Mouse (Mus musculus): ENCODE measurements at regions not wholly inside any gene's neighbourhood (a gene's known extent, or its start where the extent isn't known, plus 50 kb on each side); places are given as distances from the start of the nearest gene placed in this dataset.

DNA sequence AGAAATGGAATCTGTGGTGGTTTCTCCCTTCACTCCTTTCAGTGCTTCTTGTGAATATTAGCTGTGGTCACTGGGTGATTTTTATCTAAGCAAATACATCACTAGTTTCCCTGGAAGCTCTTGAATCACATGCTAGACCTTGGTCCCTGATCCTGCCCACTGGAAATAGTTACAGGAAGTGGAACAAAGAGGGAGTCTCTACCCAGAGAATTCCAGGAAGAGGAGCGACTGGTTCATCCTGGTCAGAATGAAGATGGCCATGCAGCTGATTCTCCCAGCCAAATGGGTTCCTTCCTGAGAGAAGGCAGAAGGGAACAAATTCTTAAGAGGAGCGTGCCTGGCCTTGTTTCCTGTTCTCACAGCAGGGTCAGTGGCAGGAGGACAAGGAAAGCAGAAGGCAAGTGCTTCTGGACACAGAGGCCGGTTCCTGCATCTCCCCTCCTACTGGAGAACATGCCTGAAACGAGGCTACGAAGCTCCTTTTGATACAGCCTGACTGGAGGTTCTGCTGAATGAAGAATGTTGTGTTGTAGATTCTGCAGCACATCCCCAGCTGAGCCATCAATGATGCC lies 264.8 kb upstream of the Sdk2 start:
- ATAC-seq (no peak), DNase-seq (ENCODE audit: low read depth, low spot score) (no peak)
- no peaks in the 10 kb centered on the region for H3K27me3 ChIP-seq
- ChIA-PET CTCF (no interaction called here), POLR2A (no interaction called here)
- in situ Hi-C loops (cut with MboI; ENCODE audit: low pct_unique_long_range_greater_than_20kb): no loop called here
- no peak for TF ChIP-seq CTCF (IDR thresholded peaks at IDR 0.05)

DNA sequence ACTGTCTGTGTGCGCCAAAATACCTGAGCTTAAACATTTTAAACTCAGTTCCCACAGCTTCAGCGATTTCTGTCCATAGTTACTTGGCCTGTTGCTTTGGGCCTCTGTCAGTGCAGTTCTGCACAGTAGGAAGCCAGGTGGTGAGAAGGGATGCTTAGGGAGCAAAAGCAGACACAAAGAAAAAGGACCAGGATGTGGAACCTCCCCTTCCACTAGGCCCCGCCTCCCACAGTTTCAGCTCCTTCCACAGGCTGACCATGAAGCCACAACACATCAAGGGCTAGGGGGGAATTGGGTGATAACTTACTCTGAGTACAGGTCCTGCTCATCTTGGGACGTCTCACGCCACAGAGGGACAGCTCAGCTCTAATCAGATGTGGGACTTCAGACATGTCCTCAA lies 263.5 kb upstream of the Sdk2 start:
- CTCF ChIA-PET: interaction anchor here (1.4 kb wide), 1 partner anchor 13 kb away, joined by 3 read pairs; no protein-coding TSS in a partner anchor

DNA sequence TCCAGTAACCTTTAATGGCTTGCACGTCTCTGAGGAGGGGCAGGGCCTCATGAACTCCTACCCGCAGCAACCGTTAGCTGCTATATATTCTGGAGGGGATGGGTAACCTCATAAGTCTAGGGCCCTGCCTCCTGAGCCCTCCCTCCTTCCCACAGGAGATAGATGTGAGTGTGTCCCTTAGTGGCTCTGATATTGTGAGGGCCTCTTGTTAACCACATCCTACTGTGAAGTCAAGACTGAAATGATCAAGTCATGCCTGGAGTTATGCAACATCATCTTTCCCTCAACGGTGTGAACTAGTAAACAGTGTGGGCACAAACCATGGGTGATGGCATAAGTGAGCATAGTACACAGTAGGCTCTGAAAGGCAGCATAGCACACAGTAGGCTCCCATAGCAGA lies 255.8 kb upstream of the Sdk2 start:
- CTCF ChIA-PET: no interaction called here
- POLR2A ChIA-PET: no interaction called here
- in situ Hi-C loops (cut with MboI; ENCODE audit: low pct_unique_long_range_greater_than_20kb): no loop called here
- no peak for DNase-seq (ENCODE audit: low read depth, low spot score)
- TF ChIP-seq CTCF (IDR thresholded peaks at IDR 0.05): no peak
- no peaks in the 10 kb centered on the region for H3K27me3 ChIP-seq
- ATAC-seq: no peak

More for the DNA sequence above, 263.5 kb upstream of the Sdk2 start:
- POLR2A ChIA-PET: no interaction called here
- in situ Hi-C loops (cut with MboI; ENCODE audit: low pct_unique_long_range_greater_than_20kb): no loop called here
- no peak for TF ChIP-seq CTCF (IDR thresholded peaks at IDR 0.05)
- DNase-seq (ENCODE audit: low read depth, low spot score) (no peak), ATAC-seq (no peak)
- no peaks in the 10 kb centered on the region for H3K27me3 ChIP-seq

DNA sequence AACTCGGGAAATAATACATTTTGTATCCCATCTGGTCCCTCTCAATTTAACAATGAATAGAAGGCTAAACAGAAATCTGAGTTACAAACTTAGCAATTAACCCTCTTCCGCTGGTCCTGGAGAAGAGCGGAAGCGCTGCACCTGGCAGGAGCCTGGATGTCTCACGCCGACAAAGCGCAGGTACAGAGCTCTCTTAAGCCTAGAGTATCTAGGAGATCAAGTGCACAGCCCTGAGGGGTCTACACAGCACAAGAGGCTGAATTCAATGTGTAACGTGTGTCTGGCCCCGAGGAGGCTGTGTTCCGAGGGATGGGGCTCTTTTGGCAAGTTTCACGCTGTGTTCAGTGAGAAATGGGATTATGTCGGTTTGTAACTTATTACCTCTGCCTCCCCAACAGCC lies 255.1 kb upstream of the Sdk2 start:
- CTCF ChIA-PET: no interaction called here
- POLR2A ChIA-PET: no interaction called here
- in situ Hi-C loops (cut with MboI; ENCODE audit: low pct_unique_long_range_greater_than_20kb): no loop called here
- ATAC-seq (no peak), DNase-seq (ENCODE audit: low read depth, low spot score) (no peak)
- H3K27me3 ChIP-seq: no peaks in the 10 kb centered on the region
- no peak for TF ChIP-seq CTCF (IDR thresholded peaks at IDR 0.05)

DNA sequence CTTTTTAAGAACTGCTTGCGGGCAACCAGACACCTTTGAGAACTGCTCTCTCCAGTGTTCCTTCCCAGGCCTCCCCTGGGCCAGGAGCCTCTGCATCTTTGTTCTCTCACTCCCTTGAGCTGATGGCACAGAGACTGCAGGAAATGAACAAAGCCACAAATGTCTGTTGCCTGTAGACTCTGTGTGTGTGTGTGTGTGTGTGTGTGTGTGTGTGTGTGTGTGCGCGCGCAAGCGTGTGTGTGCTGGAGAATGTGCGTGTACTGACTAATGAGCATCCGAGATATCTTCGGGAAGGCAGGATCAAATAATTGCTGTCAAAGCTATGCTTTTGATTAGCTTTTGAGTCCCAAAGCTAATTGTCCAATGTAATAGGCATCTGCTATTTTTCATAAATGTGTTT lies 254.7 kb upstream of the Sdk2 start:
- no peak for ATAC-seq
- H3K27me3 ChIP-seq: no peaks in the 10 kb centered on the region
- no peak for TF ChIP-seq CTCF (IDR thresholded peaks at IDR 0.05)
- CTCF ChIA-PET: no interaction called here
- in situ Hi-C loops (cut with MboI; ENCODE audit: low pct_unique_long_range_greater_than_20kb): no loop called here
- DNase-seq (ENCODE audit: low read depth, low spot score): no peak
- POLR2A ChIA-PET: no interaction called here

DNA sequence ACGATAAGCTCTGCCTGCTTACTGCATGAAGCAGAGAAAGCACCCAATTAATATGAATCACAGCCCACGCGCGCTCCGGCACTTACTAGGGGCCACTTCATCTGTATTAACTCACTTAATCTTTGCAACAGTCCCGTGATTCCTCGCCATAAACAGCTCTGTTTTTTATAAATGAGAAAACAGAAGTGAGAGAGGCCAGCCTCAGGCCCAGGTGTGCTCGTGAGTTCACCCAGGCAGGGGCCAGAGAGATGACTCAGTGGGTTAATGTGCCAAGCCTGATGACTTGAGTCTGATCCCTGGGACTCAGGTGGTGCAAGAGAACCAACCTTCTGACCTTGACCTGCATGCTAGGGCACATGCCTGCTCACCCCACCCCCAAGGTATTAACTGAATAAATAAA lies 248.4 kb upstream of the Sdk2 start:
- ATAC-seq: no peak
- in situ Hi-C loops (cut with MboI; ENCODE audit: low pct_unique_long_range_greater_than_20kb): no loop called here
- CTCF ChIA-PET: interaction anchor here (0.8 kb wide), 2 partner anchors 13 to 21 kb away, joined by 3 to 5 read pairs; no protein-coding TSS in a partner anchor
- peak; percentile 15 for DNase-seq (ENCODE audit: low read depth, low spot score)
- POLR2A ChIA-PET: no interaction called here
- no peaks in the 10 kb centered on the region for H3K27me3 ChIP-seq
- no peak for TF ChIP-seq CTCF (IDR thresholded peaks at IDR 0.05)

DNA sequence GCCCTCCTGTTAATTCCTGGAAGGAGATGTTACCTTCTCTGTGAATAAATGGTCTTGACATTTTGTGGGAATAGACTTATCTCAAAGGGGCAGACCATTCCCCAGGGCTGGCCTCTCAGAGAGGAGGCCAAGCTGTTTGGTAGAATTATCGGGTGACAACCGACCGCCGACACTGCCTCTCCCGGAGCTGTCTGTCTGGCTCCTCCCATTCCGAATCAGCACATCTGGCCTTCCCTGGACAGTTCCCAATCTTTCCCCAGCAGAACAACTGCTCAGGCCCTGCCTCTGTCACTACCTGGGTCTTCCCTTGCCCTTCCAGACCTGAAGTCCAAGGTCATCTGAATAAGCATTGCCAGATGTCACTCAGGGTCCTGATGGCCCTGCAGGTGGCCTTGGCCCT lies 246.8 kb upstream of the Sdk2 start:
- DNase-seq (ENCODE audit: low read depth, low spot score): no peak
- TF ChIP-seq CTCF (IDR thresholded peaks at IDR 0.05): no peak
- in situ Hi-C loops (cut with MboI; ENCODE audit: low pct_unique_long_range_greater_than_20kb): no loop called here
- ATAC-seq: no peak
- ChIA-PET POLR2A (no interaction called here), CTCF (no interaction called here)
- H3K27me3 ChIP-seq: no peaks in the 10 kb centered on the region

DNA sequence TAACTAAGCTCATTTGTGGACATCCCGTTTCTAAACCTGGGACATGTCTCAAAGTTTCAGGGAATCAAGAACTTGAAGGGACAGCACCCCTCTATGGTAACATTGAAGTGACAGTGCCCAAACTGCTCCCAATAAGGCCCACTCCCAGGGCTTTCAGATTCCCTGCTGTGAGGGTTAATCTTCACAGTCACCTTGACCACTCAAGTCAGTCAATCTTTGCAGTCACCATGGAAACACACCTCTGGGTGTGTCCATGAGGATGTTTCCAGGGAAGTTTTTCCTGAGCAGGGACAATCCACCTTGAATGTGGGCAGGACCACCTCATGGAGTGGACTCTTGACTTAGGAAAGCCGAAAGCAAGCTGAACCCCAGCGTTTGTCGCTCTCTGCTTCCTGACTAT lies 244.8 kb upstream of the Sdk2 start:
- ChIA-PET CTCF (no interaction called here), POLR2A (no interaction called here)
- ATAC-seq (no peak), DNase-seq (ENCODE audit: low read depth, low spot score) (no peak)
- H3K27me3 ChIP-seq: no peaks in the 10 kb centered on the region
- in situ Hi-C loops (cut with MboI; ENCODE audit: low pct_unique_long_range_greater_than_20kb): no loop called here
- TF ChIP-seq CTCF (IDR thresholded peaks at IDR 0.05): no peak

DNA sequence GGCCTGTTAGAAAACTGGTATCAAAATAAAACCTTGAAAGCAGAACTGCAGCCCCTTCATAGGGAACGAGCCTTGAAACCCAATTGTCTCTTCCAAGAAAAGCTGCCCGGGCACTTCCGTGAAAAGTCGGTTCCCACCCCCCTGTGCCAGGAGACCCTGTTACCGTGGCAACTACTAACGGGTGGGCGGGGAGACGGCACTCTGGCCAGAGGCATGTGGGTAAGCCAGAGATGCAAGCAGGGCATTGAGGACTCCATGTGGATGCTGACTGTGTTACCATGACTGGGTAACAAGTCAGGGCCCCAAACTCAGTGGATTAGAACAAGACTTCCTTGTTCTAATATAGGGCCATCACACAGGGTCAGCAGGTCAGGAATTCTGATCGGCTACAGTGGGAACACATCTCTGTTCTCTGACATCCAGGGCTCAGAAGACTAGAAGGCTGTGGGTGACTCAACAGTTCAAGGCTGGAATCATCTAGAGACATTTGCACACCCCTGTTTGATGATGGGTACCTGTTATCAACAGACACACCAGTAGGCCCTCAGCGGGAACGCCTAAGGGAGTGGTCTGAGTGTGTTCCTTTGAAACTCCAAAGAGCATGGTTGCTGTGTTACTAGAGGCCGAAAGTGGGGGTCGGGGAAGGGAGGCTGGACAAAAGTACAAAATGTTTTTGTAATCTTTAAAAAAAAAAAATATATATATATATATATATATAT lies 236.9 kb upstream of the Sdk2 start:
- ATAC-seq (no peak), DNase-seq (ENCODE audit: low read depth, low spot score) (no peak)
- ChIA-PET POLR2A (no interaction called here), CTCF (no interaction called here)
- in situ Hi-C loops (cut with MboI; ENCODE audit: low pct_unique_long_range_greater_than_20kb): no loop called here
- TF ChIP-seq CTCF (IDR thresholded peaks at IDR 0.05): no peak
- no peaks in the 10 kb centered on the region for H3K27me3 ChIP-seq

DNA sequence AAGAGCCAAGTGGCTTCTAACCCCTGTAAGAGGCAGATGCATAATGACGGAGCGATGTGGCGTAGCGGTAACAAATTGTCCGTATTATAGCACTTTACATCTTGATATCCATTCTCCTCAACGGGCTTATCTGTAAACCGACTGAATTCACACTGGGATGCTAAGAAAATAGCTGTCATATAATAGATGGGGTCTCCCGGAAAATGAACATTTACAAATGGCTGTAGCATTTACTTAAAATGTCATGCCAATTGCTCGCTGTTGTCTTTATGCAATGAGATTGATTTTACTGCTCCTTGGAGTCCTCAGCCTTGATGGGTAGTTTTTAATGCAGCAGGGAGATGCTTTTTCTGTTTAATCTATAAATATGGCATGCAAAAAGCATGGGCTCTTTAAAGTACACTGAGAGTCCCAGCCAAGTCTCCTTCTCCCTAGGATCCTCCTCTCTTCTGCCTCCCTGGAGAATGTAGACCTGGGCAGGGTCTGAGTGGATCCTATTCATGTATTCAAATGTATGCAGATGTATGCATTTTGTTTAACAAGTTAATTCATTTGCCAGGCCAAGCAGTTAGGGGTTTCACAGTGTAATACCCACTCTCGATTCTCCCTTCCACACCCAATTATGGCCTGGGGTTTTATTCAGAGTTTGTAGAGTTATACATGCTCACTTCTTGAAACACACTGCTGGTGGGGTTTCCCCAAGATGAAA lies 233.9 kb upstream of the Sdk2 start:
- POLR2A ChIA-PET: no interaction called here
- DNase-seq (ENCODE audit: low read depth, low spot score): no peak
- no peaks in the 10 kb centered on the region for H3K27me3 ChIP-seq
- CTCF ChIA-PET: interaction anchor here (1.0 kb wide), 1 partner anchor 14 kb away, joined by 3 read pairs; no protein-coding TSS in a partner anchor
- TF ChIP-seq CTCF (IDR thresholded peaks at IDR 0.05): no peak
- in situ Hi-C loops (cut with MboI; ENCODE audit: low pct_unique_long_range_greater_than_20kb): no loop called here
- ATAC-seq: no peak

DNA sequence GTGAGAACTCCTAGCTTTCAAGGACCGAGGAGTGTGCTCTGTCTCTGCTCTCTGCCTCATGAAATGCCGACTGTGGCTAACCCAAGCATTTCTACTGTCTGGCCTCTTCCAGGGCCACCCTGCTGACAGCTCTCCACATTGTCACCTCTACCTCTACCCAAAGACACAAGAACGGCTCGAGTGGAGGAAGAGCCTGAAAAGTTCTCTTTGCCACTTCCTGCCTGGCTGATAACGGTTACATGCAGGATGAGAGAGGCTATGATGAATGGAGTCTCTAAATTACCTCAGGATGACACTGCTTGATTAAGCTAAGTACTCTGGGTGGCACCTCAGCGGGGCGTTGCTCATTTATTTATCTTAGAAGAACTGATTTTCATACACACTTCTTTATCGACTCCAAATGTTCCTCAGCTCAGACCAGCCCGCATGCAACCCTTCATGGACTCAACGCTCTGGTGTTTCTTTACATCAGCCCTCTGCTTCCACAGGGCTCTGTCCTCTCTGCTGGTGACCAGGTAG lies 230.0 kb upstream of the Sdk2 start:
- H3K27me3 ChIP-seq: no peaks in the 10 kb centered on the region
- no peak for DNase-seq (ENCODE audit: low read depth, low spot score)
- CTCF ChIA-PET: no interaction called here
- no peak for TF ChIP-seq CTCF (IDR thresholded peaks at IDR 0.05)
- POLR2A ChIA-PET: no interaction called here
- no peak for ATAC-seq
- in situ Hi-C loops (cut with MboI; ENCODE audit: low pct_unique_long_range_greater_than_20kb): no loop called here
